Mouse (Mus musculus) midbrain, embryonic 13.5 days (tissue): ENCODE results near the gene Zcchc12. TPM values are rescaled to one million over a fixed set of nuclear protein-coding genes. Genes with fewer than 3 reads are reported as not detected.

ENCODE experiments used
- ATAC-seq: fragments of 200-750 bp; cut with Nextera tagmentation; 2 replicates; pipeline ENCODE4 v1.8.0; 2017; ENCODE audit warnings: mild to moderate bottlenecking, moderate TSS enrichment, moderate library complexity
- H3K27ac ChIP-seq: fragments of 300-500 bp; sonication (generic); 2 replicates; pipeline ENCODE4 v1.5.1; 2015; ENCODE audit warnings: inconsistent platforms, mild to moderate bottlenecking, moderate library complexity
- H3K27me3 ChIP-seq: fragments of 300-500 bp; sonication (generic); 2 replicates; pipeline ENCODE4 v1.6.1; 2015; ENCODE audit warnings: mild to moderate bottlenecking, inconsistent platforms
- H3K36me3 ChIP-seq: fragments of 300-500 bp; sonication (generic); 2 replicates; pipeline ENCODE4 v1.6.1; 2015; ENCODE audit warnings: mild to moderate bottlenecking, inconsistent platforms
- H3K4me1 ChIP-seq: fragments of 300-500 bp; sonication (generic); replicated peaks from 2 replicates; pipeline ENCODE4 v1.6.1; 2015; ENCODE audit warnings: inconsistent platforms
- H3K4me2 ChIP-seq: fragments of 300-500 bp; sonication (generic); replicated peaks from 2 replicates; pipeline ENCODE4 v1.6.1; 2015; ENCODE audit warnings: moderate library complexity, mild to moderate bottlenecking, inconsistent platforms
- H3K4me3 ChIP-seq: fragments of 300-500 bp; sonication (generic); replicated peaks from 2 replicates; pipeline ENCODE4 v1.5.1; 2015; ENCODE audit warnings: mild to moderate bottlenecking, inconsistent platforms
- H3K9ac ChIP-seq: fragments of 300-500 bp; sonication (generic); replicated peaks from 2 replicates; pipeline ENCODE4 v1.6.1; 2015; ENCODE audit warnings: mild to moderate bottlenecking, inconsistent platforms
- H3K9me3 ChIP-seq: fragments of 300-500 bp; sonication (generic); 2 replicates; pipeline ENCODE4 v1.6.1; 2016; ENCODE audit warnings: mild to moderate bottlenecking, inconsistent platforms
- WGBS: fragments of 180-500 bp; shearing (Covaris S2); methylation state at CpG from one replicate; pipeline ENCODE4 v1.1.7; 2015; 5-methylcytosine and 5-hydroxymethylcytosine counted together
- polyA plus RNA-seq: library from polyadenylated mRNA; unstranded; fragments of >200 nt; fragmentation: Nextera tagmentation; extraction: Ambion mirVana; gene quantifications from 2 replicates; pipeline ENCODE4 v1.2.1, GENCODE M21; 2015

Zcchc12 gene
- polyA plus RNA-seq, 1 experiment from 2014 or later, result 225 TPM

DNA sequence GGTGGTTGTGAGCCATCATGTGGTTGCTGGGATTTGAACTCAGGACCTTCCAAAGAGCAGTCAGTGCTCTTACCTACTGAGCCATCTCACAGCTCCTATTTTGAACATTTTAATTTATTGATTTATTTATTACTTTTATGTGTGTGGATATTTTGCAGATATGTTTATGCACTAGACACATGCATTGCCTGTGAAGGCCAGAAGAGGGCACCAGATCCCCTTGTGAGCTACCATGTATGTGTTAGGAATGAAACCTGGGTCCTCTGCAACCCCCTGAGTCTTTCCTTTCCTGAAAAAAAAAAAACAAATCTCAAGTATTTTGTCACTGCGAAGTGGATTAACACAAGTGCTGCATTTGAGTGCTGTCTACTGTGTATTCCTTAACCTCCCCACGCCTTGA lies 30.9 kb downstream of the Zcchc12 start:
- H3K27me3 ChIP-seq, result no peaks in the 10 kb centered on the region
- no peak for ATAC-seq

DNA sequence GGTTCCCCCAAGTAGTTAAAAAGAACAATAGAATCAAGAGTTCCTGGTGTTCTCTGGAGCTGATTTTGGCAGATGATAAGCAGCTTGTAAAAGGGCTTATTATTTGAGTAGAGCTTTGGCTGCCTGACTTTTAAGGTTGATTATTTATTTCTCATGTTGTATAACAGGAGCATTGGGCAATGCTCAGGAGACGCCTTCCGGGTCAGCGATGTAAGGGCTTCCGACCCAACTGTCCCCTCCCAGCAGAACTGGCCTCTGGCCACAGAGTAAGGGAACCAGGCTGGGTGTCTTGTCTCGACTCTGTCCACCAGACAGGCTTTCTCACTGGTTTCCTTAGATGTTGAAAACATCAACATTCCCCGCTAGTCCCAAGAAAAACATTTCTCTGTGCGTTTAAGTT lies 33.2 kb downstream of the Zcchc12 start:
- no peaks in the 10 kb centered on the region for H3K36me3 ChIP-seq
- no peak overlapping the region for H3K4me2 ChIP-seq
- no peaks in the 10 kb centered on the region for H3K9me3 ChIP-seq
- ATAC-seq, result no peak
- 74% methylated on average over 7 of the region's 7 CpGs for WGBS
- H3K27ac ChIP-seq, result no peak overlapping the region
- no peak overlapping the region for H3K9ac ChIP-seq
- no peaks in the 10 kb centered on the region for H3K4me1 ChIP-seq
- no peak overlapping the region for H3K4me3 ChIP-seq
- H3K27me3 ChIP-seq, result no peaks in the 10 kb centered on the region

More for the DNA sequence above, 30.9 kb downstream of the Zcchc12 start:
- 38% methylated on average over 2 of the region's 2 CpGs for WGBS
- no peak overlapping the region for H3K4me3 ChIP-seq
- H3K27ac ChIP-seq, result no peak overlapping the region
- H3K9me3 ChIP-seq, result no peaks in the 10 kb centered on the region
- no peaks in the 10 kb centered on the region for H3K4me1 ChIP-seq
- no peak overlapping the region for H3K4me2 ChIP-seq
- H3K9ac ChIP-seq, result no peak overlapping the region
- H3K36me3 ChIP-seq, result no peaks in the 10 kb centered on the region

DNA sequence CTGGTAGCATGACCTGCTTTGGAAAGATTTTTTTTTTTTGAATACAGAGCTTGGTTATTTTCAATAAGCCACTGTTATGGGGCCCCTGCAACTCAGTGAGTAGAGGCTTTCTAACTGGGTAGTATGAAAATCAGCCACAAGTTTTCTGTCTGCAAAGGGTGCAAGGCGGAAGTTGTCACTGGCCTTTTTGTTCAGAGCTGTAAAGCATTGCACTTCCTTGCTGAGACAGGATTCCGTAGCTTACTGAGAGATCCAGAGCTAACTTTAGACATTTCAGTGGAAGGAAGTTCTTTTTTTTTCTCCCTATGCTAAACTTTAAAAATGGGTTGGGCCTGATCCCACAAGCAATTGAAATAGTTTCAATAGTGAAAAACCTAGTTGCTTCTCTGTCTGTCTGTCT lies 33.6 kb downstream of the Zcchc12 start:
- H3K4me2 ChIP-seq, result no peak overlapping the region
- no peaks in the 10 kb centered on the region for H3K9me3 ChIP-seq
- H3K27ac ChIP-seq, result no peak overlapping the region
- H3K36me3 ChIP-seq, result no peaks in the 10 kb centered on the region
- no peak overlapping the region for H3K9ac ChIP-seq
- H3K4me3 ChIP-seq, result no peak overlapping the region
- no peaks in the 10 kb centered on the region for H3K4me1 ChIP-seq
- WGBS, result 84% methylated on average over 2 of the region's 2 CpGs
- no peaks in the 10 kb centered on the region for H3K27me3 ChIP-seq
- ATAC-seq, result no peak

DNA sequence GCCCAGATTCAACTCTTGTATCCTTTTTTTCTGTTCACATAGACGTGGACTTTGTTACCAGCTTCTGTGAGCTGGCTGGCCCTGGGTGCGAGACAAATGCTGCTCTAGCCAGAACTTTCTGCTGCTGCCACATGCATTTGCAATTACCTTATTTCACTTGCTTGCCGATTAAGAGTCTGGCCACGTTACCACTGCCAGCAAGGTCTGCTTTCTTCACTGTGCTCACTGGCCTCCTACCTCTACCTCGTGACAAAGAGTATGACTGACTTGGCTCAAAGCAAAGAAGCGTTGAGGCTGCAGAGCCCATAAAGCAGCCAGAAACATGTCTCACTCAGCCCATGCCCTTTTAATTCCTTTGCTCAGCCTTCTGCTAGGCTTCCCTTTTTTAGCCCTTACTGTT lies 39.9 kb downstream of the Zcchc12 start:
- Histone ChIP-seq H3K4me1 (no peaks in the 10 kb centered on the region), H3K36me3 (no peaks in the 10 kb centered on the region), H3K9ac (no peak overlapping the region), H3K4me3 (no peak overlapping the region), H3K4me2 (no peak overlapping the region), H3K9me3 (no peaks in the 10 kb centered on the region), H3K27me3 (no peaks in the 10 kb centered on the region), H3K27ac (no peak overlapping the region)
- ATAC-seq, result no peak
- 81% methylated on average over 6 of the region's 6 CpGs for WGBS

Other genes with a start within 250 kb of the Zcchc12 start
- gene Il13ra1, start 83.8 kb upstream of the Zcchc12 start, polyA plus RNA-seq, result 3.9 and 4.7 TPM in 2 replicates
- 0.71 and 0.83 TPM in 2 replicates for gene Lonrf3, start 132.4 kb downstream of the Zcchc12 start, polyA plus RNA-seq
- gene Gm6268, start 205.4 kb downstream of the Zcchc12 start, polyA plus RNA-seq, result not detected in 2 replicates